Mouse (Mus musculus) kidney, adult 2 months (tissue): Measurements from ENCODE around the gene Spem2. TPM values are rescaled to one million over a fixed set of nuclear protein-coding genes. Genes with fewer than 3 reads are reported as not detected.

Experiments
- DNase-seq: peaks from one replicate; pipeline ENCODE4 v3.0.0; 2021
- H3K27ac ChIP-seq: fragments of 200-500 bp; 2 replicates; pipeline ENCODE4 v1.5.1; 2012; ENCODE audit warnings: low read depth, low read length, control low read depth, inconsistent platforms; ENCODE audit not compliant: insufficient read depth
- H3K27me3 ChIP-seq: fragments of 200-500 bp; replicated peaks from 2 replicates; pipeline ENCODE4 v1.6.1; 2012; ENCODE audit warnings: mild to moderate bottlenecking, moderate library complexity, low read length, inconsistent platforms; ENCODE audit not compliant: control insufficient read depth, insufficient read depth
- H3K36me3 ChIP-seq: fragments of 200-500 bp; 2 replicates; pipeline ENCODE4 v1.6.1; 2012; ENCODE audit warnings: mild to moderate bottlenecking, moderate library complexity, low read length, inconsistent platforms; ENCODE audit not compliant: control insufficient read depth, insufficient read depth
- H3K4me1 ChIP-seq: fragments of 200-500 bp; 2 replicates; pipeline ENCODE4 v1.6.1; 2011; ENCODE audit warnings: low read length; ENCODE audit not compliant: control insufficient read depth, insufficient read depth
- H3K4me3 ChIP-seq: fragments of 200-500 bp; 2 replicates; pipeline ENCODE4 v1.5.1; 2011; ENCODE audit warnings: mild to moderate bottlenecking, low read depth, low read length, control low read depth; ENCODE audit not compliant: insufficient read depth
- CTCF ChIP-seq: fragments of 200-500 bp; conservative IDR thresholded peaks from 2 replicates; pipeline ENCODE4 v1.5.1; 2011; ENCODE audit warnings: low read depth, mild to moderate bottlenecking, control low read depth, low read length, moderate library complexity, mixed read lengths; ENCODE audit not compliant: insufficient read depth, insufficient read length
- POLR2A ChIP-seq: fragments of 200-500 bp; IDR thresholded peaks from one replicate; pipeline ENCODE4 v1.6.1; 2011; ENCODE audit warnings: low read depth, low read length, control low read depth
- WGBS: fragments of 180-500 bp; shearing (Covaris S2); methylation state at CpG from one replicate; pipeline ENCODE4 v1.1.7; 2018; 5-methylcytosine and 5-hydroxymethylcytosine counted together
- polyA plus RNA-seq: library from polyadenylated mRNA; depleted of rRNA; stranded (reverse); fragments of >200 nt; gene quantifications from 2 replicates; pipeline ENCODE4 v1.2.3, GENCODE M21; 2012

The Spem2 gene
- polyA plus RNA-seq, 1 experiment: 0.20 TPM

GRCm38 (mm10) chr11:69803786-69804651, 14.2 kb downstream of the Spem2 start:
- WGBS: 2% methylated on average over 60 of the region's 60 CpGs
- H3K36me3 ChIP-seq: no peaks in the 10 kb centered on the region
- DNase-seq: peak; percentile 90
- peak overlapping the region; percentile 45 for H3K4me3 ChIP-seq
- H3K27ac ChIP-seq: peak overlapping the region; percentile 18; the same call in 1 of the 2 replicates
- TF ChIP-seq CTCF (peak; percentile 57), POLR2A (no peak)
- H3K27me3 ChIP-seq: no peaks in the 10 kb centered on the region; the same call in 1 of the 2 replicates
- peaks cover 20% of the 10 kb centered on the region for H3K4me1 ChIP-seq

- no peak for DNase-seq
- 5% methylated on average over 12 of the region's 12 CpGs for WGBS
- H3K4me3 ChIP-seq: peak overlapping the region; percentile 45
- no peaks in the 10 kb centered on the region; the same call in 1 of the 2 replicates for H3K27me3 ChIP-seq
- peaks cover 20% of the 10 kb centered on the region for H3K4me1 ChIP-seq
- no peak overlapping the region for H3K27ac ChIP-seq
- H3K36me3 ChIP-seq: no peaks in the 10 kb centered on the region
- TF ChIP-seq CTCF: no peak
- no peak for TF ChIP-seq POLR2A
These were observed 14.9 kb downstream of the Spem2 start for GRCm38 (mm10) chr11:69803328-69803727.

GRCm38 (mm10) chr11:69802648-69803105, 15.6 kb downstream of the Spem2 start:
- TF ChIP-seq CTCF (no peak), POLR2A (no peak)
- Histone ChIP-seq H3K4me1 (peaks cover 20% of the 10 kb centered on the region), H3K36me3 (no peaks in the 10 kb centered on the region), H3K27me3 (no peaks in the 10 kb centered on the region; the same call in 1 of the 2 replicates), H3K27ac (no peak overlapping the region), H3K4me3 (peak overlapping the region; percentile 45)
- peak; percentile 87 for DNase-seq
- 2% methylated on average over 33 of the region's 33 CpGs for WGBS

GRCm38 (mm10) chr11:69801379-69801977, 16.8 kb downstream of the Spem2 start, which contains the start of gene Fgf11:
TSS of gene Fgf11 (minus strand) at chr11:69801857.
- peak within 1 kb of the TSS; percentile 45 for H3K4me3 ChIP-seq
- H3K36me3 ChIP-seq: no peaks in the 10 kb centered on the region
- TF ChIP-seq POLR2A (no peak), CTCF (no peak)
- H3K27me3 ChIP-seq: no peaks in the 10 kb centered on the region; the same call in 1 of the 2 replicates
- WGBS: 4% methylated on average over 33 of the region's 33 CpGs
- DNase-seq: no peak
- no peak within 1 kb of the TSS for H3K27ac ChIP-seq
- H3K4me1 ChIP-seq: peaks cover 20% of the 10 kb centered on the region

- DNase-seq: peak; percentile 49
- Histone ChIP-seq H3K27ac (no peak overlapping the region), H3K4me3 (peak overlapping the region; percentile 42), H3K4me1 (peaks cover 20% of the 10 kb centered on the region), H3K27me3 (no peaks in the 10 kb centered on the region; the same call in 1 of the 2 replicates), H3K36me3 (no peaks in the 10 kb centered on the region)
- WGBS: 2% methylated on average over 36 of the region's 36 CpGs
- TF ChIP-seq CTCF: no peak
- no peak for TF ChIP-seq POLR2A
These were observed 17.7 kb downstream of the Spem2 start for GRCm38 (mm10) chr11:69800392-69801197.

GRCm38 (mm10) chr11:69800138-69800391, 18.2 kb downstream of the Spem2 start:
- Histone ChIP-seq H3K4me1 (peaks cover 20% of the 10 kb centered on the region), H3K36me3 (no peaks in the 10 kb centered on the region), H3K27me3 (no peaks in the 10 kb centered on the region; the same call in 1 of the 2 replicates), H3K4me3 (no peak overlapping the region), H3K27ac (no peak overlapping the region)
- peak; percentile 16 for DNase-seq
- no peak for TF ChIP-seq CTCF
- TF ChIP-seq POLR2A: no peak
- WGBS: 21% methylated on average over 11 of the region's 11 CpGs

GRCm38 (mm10) chr11:69799394-69800137, 18.7 kb downstream of the Spem2 start:
- DNase-seq: no peak
- Histone ChIP-seq H3K27ac (no peak overlapping the region), H3K27me3 (no peaks in the 10 kb centered on the region; the same call in 1 of the 2 replicates), H3K36me3 (no peaks in the 10 kb centered on the region), H3K4me3 (no peak overlapping the region), H3K4me1 (peaks cover 18% of the 10 kb centered on the region)
- no peak for TF ChIP-seq POLR2A
- no peak for TF ChIP-seq CTCF
- WGBS: 58% methylated on average over 12 of the region's 12 CpGs
